ENCODE assay signal across 16 mouse cellular contexts in genomic region chr3:149550231-149550951, GRCm38 (mm10).
DNase-seq lines count a peak whose midpoint lies in the region; ATAC-seq lines count a peak whose summit lies in the region.
"Had no signal": no experiment of that assay in that cellular context is flagged by ENCODE, and none has a peak within 500 bp of the region (broad histone marks: within the 10 kb centered on the region; RNA-seq: fewer than 3 reads in every experiment).

No protein-coding gene starts in this region.

- no peak overlapping the region for H3K4me2 ChIP-seq in hindbrain, embryonic 15.5 days
- H3K4me2 ChIP-seq in hindbrain, embryonic 13.5 days = no peak overlapping the region
- H3K4me2 ChIP-seq: embryonic facial prominence, embryonic 12.5 days; heart, embryonic 11.5 days; midbrain, embryonic 13.5 days had no signal

- H3K9ac ChIP-seq in hindbrain, embryonic 15.5 days = no peak overlapping the region
- H3K9ac ChIP-seq in hindbrain, embryonic 13.5 days = no peak overlapping the region
- H3K9ac ChIP-seq: embryonic facial prominence, embryonic 12.5 days; liver, embryonic 14.5 days; midbrain, embryonic 13.5 days had no signal

- H3K36me3 ChIP-seq in hindbrain, embryonic 15.5 days = no peaks in the 10 kb centered on the region
- H3K36me3 ChIP-seq in hindbrain, embryonic 13.5 days = no peaks in the 10 kb centered on the region
- H3K36me3 ChIP-seq: embryonic facial prominence, embryonic 12.5 days; midbrain, embryonic 13.5 days had no signal

- peak; percentile 95 to 96 for DNase-seq in cerebellum, postnatal 25 days
- DNase-seq in layer of hippocampus, postnatal 14 days (ENCODE audit: low spot score in 2 of 2) = peak; percentile 33 to 67
- DNase-seq in thymus, adult 18-20 months = no peak
- DNase-seq in kidney, adult 11 months = no peak
- DNase-seq: adrenal gland, postnatal 25 days; B cell, adult 2 months; gastrocnemius, postnatal 25 days; lung, postnatal 4 days; thymus, postnatal 36 days had no signal

- H3K4me1 ChIP-seq in hindbrain, embryonic 15.5 days (replicated peaks) = no peaks in the 10 kb centered on the region
- H3K4me1 ChIP-seq in hindbrain, embryonic 13.5 days (replicated peaks) = peaks cover 3% of the 10 kb centered on the region; the same call in 1 of the 2 replicates
- H3K4me1 ChIP-seq: embryonic facial prominence, embryonic 12.5 days; midbrain, embryonic 13.5 days had no signal

- no peak overlapping the region for H3K4me3 ChIP-seq in hindbrain, embryonic 15.5 days
- H3K4me3 ChIP-seq in hindbrain, embryonic 13.5 days = no peak overlapping the region
- H3K4me3 ChIP-seq: embryonic facial prominence, embryonic 12.5 days; midbrain, embryonic 13.5 days had no signal

- H3K27me3 ChIP-seq in hindbrain, embryonic 15.5 days = no peaks in the 10 kb centered on the region
- 0 out of 2 replicates have a peak, but pooled peaks cover 3% of the 10 kb centered on the region for H3K27me3 ChIP-seq in hindbrain, embryonic 13.5 days
- H3K27me3 ChIP-seq: embryonic facial prominence, embryonic 12.5 days; midbrain, embryonic 13.5 days had no signal

- H3K9me3 ChIP-seq in hindbrain, embryonic 15.5 days = no peaks in the 10 kb centered on the region
- H3K9me3 ChIP-seq in hindbrain, embryonic 13.5 days = no peaks in the 10 kb centered on the region
- H3K9me3 ChIP-seq: embryonic facial prominence, embryonic 12.5 days; midbrain, embryonic 13.5 days had no signal

- 81% methylated on average over 9 of the region's 9 CpGs for WGBS in hindbrain, embryonic 15.5 days
- WGBS in hindbrain, embryonic 13.5 days = 88% methylated on average over 9 of the region's 9 CpGs

- no peak overlapping the region for H3K27ac ChIP-seq in hindbrain, embryonic 15.5 days (replicated peaks)
- H3K27ac ChIP-seq in hindbrain, embryonic 13.5 days = no peak overlapping the region
- H3K27ac ChIP-seq: embryonic facial prominence, embryonic 12.5 days; liver, embryonic 14.5 days; midbrain, embryonic 13.5 days had no signal

- ATAC-seq in hindbrain, embryonic 15.5 days (ENCODE audit: low FRiP score, low read depth) = peak; percentile 68; the same call in 1 of the 2 replicates
- ATAC-seq in hindbrain, embryonic 13.5 days (ENCODE audit: low FRiP score) = no peak
- peak; percentile 97 for ATAC-seq in cerebellum, adult (ENCODE audit: insufficient number of reproducible peaks, low FRiP score, low TSS enrichment)
- ATAC-seq: midbrain, embryonic 13.5 days had no signal

Comparison
In these comparisons a context has a peak if more than half of its experiments do, and no peak if none do; other contexts are left out.
1. DNase-seq: peak in cerebellum, postnatal 25 days (2 of 2) and layer of hippocampus, postnatal 14 days (2 of 2); none in thymus, adult 18-20 months (0 of 2) and kidney, adult 11 months (single experiment).